Mouse (Mus musculus) layer of hippocampus, postnatal 36 days (tissue): Measurements from ENCODE around the gene Fam126a. TPM values are rescaled to one million over a fixed set of nuclear protein-coding genes. Genes with fewer than 3 reads are reported as not detected.
A peak's percentile ranks its signal among the peaks of the same experiment; 100 is the strongest.

Source experiments
- DNase-seq, 2 experiments: peaks; one replicate each; pipeline ENCODE4 v3.0.0; 2022
- total RNA-seq, 2 experiments: library from RNA; stranded (reverse); gene quantifications; 2 replicates each; pipeline ENCODE4 v1.2.3; 2021

Gene Fam126a
- total RNA-seq = 10 to 100 TPM; 28.1 to 28.7 TPM

GRCm38 (mm10) chr5:24030579-24030969, at the start of gene Fam126a:
TSS of gene Fam126a (minus strand) at chr5:24030690.
- peak; percentile 94 for DNase-seq

GRCm38 (mm10) chr5:24078420-24079179, 48.1 kb upstream of the Fam126a start:
- no peak for DNase-seq

- DNase-seq = no peak
Observed at GRCm38 (mm10) chr5:24077739-24078306, 47.3 kb upstream of the Fam126a start.

GRCm38 (mm10) chr5:24076986-24077718, 46.7 kb upstream of the Fam126a start:
- peak; percentile 64 to 65 for DNase-seq

GRCm38 (mm10) chr5:24072031-24072430, 41.5 kb upstream of the Fam126a start:
- no peak for DNase-seq

- DNase-seq = no peak
Observed at GRCm38 (mm10) chr5:24068955-24069354, 38.5 kb upstream of the Fam126a start.

- DNase-seq = no peak
Observed at GRCm38 (mm10) chr5:24063545-24063944, 33.1 kb upstream of the Fam126a start.

- no peak for DNase-seq
Observed at GRCm38 (mm10) chr5:24063034-24063433, 32.5 kb upstream of the Fam126a start.

- no peak for DNase-seq
Observed at GRCm38 (mm10) chr5:24060949-24061348, 30.5 kb upstream of the Fam126a start.

GRCm38 (mm10) chr5:24057592-24057991, 27.1 kb upstream of the Fam126a start:
- no peak for DNase-seq

GRCm38 (mm10) chr5:24056865-24057264, 26.4 kb upstream of the Fam126a start:
- no peak for DNase-seq

GRCm38 (mm10) chr5:24054382-24054781, 23.9 kb upstream of the Fam126a start:
- DNase-seq = no peak

- no peak for DNase-seq
Observed at GRCm38 (mm10) chr5:24053245-24054190, 23.0 kb upstream of the Fam126a start.

GRCm38 (mm10) chr5:24051755-24052675, 21.5 kb upstream of the Fam126a start:
- DNase-seq = no peak

GRCm38 (mm10) chr5:24047821-24048220, 17.3 kb upstream of the Fam126a start:
- no peak for DNase-seq

- no peak for DNase-seq
Observed at GRCm38 (mm10) chr5:24047001-24047400, 16.5 kb upstream of the Fam126a start.

GRCm38 (mm10) chr5:24045998-24046631, 15.6 kb upstream of the Fam126a start:
- DNase-seq = peak; percentile 32 to 43

- DNase-seq = no peak
Observed at GRCm38 (mm10) chr5:24044387-24044786, 13.9 kb upstream of the Fam126a start.

GRCm38 (mm10) chr5:24043367-24043766, 12.9 kb upstream of the Fam126a start:
- no peak for DNase-seq

GRCm38 (mm10) chr5:24041341-24041852, 10.9 kb upstream of the Fam126a start:
- no peak for DNase-seq
